Mouse (Mus musculus) forebrain, embryonic 13.5 days (tissue): ENCODE data around the gene Adam25. TPM values are rescaled to one million over a fixed set of nuclear protein-coding genes. Genes with fewer than 3 reads are reported as not detected.
"Not testable (repeated sequence)": the region's sequence is repeated elsewhere in the genome, so short reads cannot be mapped to it uniquely, and the experiment has no call there.

Experiments used
- ATAC-seq: fragments of 200-750 bp; cut with Nextera tagmentation; 2 replicates; pipeline ENCODE4 v1.8.0; 2017
- H3K27ac ChIP-seq: fragments of 300-500 bp; sonication (generic); 2 replicates; pipeline ENCODE4 v1.5.1; 2015; ENCODE audit warnings: inconsistent platforms, mild to moderate bottlenecking, moderate library complexity
- H3K27me3 ChIP-seq: fragments of 300-500 bp; sonication (generic); 2 replicates; pipeline ENCODE4 v1.6.1; 2015; ENCODE audit warnings: mild to moderate bottlenecking, inconsistent platforms
- H3K36me3 ChIP-seq: fragments of 300-500 bp; sonication (generic); 2 replicates; pipeline ENCODE4 v1.6.1; 2015; ENCODE audit warnings: mild to moderate bottlenecking, inconsistent platforms; ENCODE audit not compliant: poor library complexity, severe bottlenecking
- H3K4me1 ChIP-seq: fragments of 300-500 bp; sonication (generic); 2 replicates; pipeline ENCODE4 v1.6.1; 2015; ENCODE audit warnings: inconsistent platforms
- H3K4me2 ChIP-seq: fragments of 300-500 bp; sonication (generic); 2 replicates; pipeline ENCODE4 v1.6.1; 2015; ENCODE audit warnings: inconsistent platforms, mild to moderate bottlenecking, moderate library complexity
- H3K4me3 ChIP-seq: fragments of 300-500 bp; sonication (generic); 2 replicates; pipeline ENCODE4 v1.5.1; 2015; ENCODE audit warnings: mild to moderate bottlenecking, inconsistent platforms
- H3K9ac ChIP-seq: fragments of 300-500 bp; sonication (generic); 2 replicates; pipeline ENCODE4 v1.6.1; 2015; ENCODE audit warnings: mild to moderate bottlenecking, inconsistent platforms
- H3K9me3 ChIP-seq: fragments of 300-500 bp; sonication (generic); replicated peaks from 2 replicates; pipeline ENCODE4 v1.6.1; 2016; ENCODE audit warnings: inconsistent platforms
- WGBS: fragments of 180-500 bp; shearing (Covaris S2); methylation state at CpG from one replicate; pipeline ENCODE4 v1.1.7; 2015; 5-methylcytosine and 5-hydroxymethylcytosine counted together
- polyA plus RNA-seq: library from polyadenylated mRNA; unstranded; fragments of >200 nt; fragmentation: Nextera tagmentation; extraction: Ambion mirVana; gene quantifications from 2 replicates; pipeline ENCODE4 v1.2.1, GENCODE M21; 2015

Adam25 gene
- polyA plus RNA-seq = not detected in 2 replicates

DNA sequence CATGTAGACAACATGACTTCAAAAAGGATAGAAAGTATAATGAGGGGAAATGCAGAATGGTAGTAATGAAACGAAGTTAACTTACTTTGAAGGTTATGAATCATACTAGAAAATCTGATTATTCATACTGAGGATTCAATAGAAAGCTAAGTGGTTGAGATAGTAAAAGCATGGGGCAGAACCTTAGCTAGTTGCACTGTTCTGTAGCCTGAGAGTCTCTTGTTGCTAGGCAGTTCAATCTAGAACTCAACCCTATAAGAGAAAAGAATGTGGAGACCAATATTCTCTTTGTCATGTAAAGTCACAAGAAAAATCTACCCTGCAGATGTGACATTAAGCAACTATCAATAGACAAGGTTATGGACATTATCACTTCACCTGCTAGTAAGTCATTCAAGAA lies at the start of gene Adam25:
Adam25 (plus strand) TSS at position 301 of the 400 bp plus-strand sequence.
- 80% methylated on average over 1 of the region's 1 CpGs for WGBS
- not testable (repeated sequence) for H3K9ac ChIP-seq, ATAC-seq, H3K9me3 ChIP-seq, H3K27me3 ChIP-seq, H3K4me1 ChIP-seq, H3K4me3 ChIP-seq, H3K27ac ChIP-seq, H3K36me3 ChIP-seq, H3K4me2 ChIP-seq

DNA sequence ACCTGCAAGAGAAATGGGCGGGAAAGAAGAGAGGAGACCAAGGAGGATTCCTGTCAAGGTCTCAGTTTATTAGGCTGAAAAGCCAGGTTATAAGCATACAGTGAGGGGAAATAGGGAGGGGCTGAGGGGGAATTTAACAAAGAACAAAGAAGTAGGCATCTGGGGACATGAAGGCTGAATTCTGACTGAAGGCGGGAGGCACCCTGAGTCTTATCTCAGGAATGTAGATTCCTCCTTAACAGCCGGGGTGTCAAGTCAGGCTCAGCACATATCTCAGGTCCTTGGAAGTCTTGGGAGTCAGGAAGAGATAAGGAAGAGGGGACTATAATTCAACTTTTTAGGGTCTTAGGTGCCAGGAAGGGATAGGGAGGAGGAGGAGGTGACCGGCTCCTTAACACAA lies 36.6 kb upstream of the Adam25 start:
- 96% methylated on average over 4 of the region's 4 CpGs for WGBS
- H3K27ac ChIP-seq, H3K36me3 ChIP-seq, H3K9ac ChIP-seq, H3K4me1 ChIP-seq, H3K4me3 ChIP-seq, ATAC-seq, H3K4me2 ChIP-seq, H3K27me3 ChIP-seq: not testable (repeated sequence)
- H3K9me3 ChIP-seq = peaks cover 12% of the 10 kb centered on the region

DNA sequence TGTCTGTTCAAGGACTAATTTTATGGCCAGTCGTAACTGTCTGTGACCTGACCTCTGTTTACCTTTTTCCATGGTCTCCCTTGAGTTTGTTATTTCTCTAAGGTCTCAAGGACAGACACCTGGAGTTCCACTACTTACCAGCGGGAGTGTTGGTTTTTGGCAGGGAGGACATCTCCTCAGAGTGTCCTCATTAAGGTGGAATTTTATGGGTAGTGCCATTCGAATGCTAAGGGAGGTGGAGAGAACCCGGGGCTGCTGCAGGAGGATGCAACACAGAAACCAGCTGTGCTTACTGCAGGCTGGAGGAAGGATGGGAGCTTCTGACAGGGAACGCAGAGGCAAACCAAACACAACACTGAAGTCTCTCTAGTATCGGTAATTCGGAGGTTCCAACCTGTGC lies 36.0 kb upstream of the Adam25 start:
- Histone ChIP-seq H3K27me3 (no peaks in the 10 kb centered on the region), H3K27ac (no peak overlapping the region)

DNA sequence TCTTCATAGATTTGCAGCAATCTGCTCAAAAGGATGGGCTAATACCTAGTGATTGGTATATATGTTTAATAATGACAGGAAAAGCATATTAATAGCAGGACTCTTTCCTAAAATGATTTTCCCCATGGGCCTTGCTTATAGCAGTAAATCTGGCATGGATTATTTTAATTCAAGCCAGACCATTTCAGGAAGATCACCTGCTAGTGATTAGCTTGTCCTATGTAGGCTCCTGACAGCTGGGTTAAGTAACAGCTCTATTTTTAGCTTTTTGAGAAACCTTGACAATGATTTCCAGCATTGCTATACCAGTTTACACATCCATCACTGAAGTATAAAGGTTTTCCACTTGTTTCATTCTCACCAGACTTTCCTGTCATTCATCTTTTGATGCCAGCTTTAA lies 31.3 kb downstream of the Adam25 start:
- ATAC-seq = no peak
- Histone ChIP-seq H3K27ac (no peak overlapping the region), H3K36me3 (no peaks in the 10 kb centered on the region), H3K4me2 (no peak overlapping the region), H3K9me3 (no peaks in the 10 kb centered on the region), H3K4me1 (no peaks in the 10 kb centered on the region), H3K27me3 (no peaks in the 10 kb centered on the region), H3K9ac (no peak overlapping the region), H3K4me3 (no peak overlapping the region)

More for the DNA sequence above, 36.0 kb upstream of the Adam25 start:
- H3K36me3 ChIP-seq = no peaks in the 10 kb centered on the region
- no peak overlapping the region for H3K4me3 ChIP-seq
- WGBS = 91% methylated on average over 7 of the region's 7 CpGs
- peaks cover 12% of the 10 kb centered on the region for H3K9me3 ChIP-seq
- H3K4me2 ChIP-seq = no peak overlapping the region
- no peak overlapping the region for H3K9ac ChIP-seq
- ATAC-seq = no peak
- H3K4me1 ChIP-seq = no peaks in the 10 kb centered on the region

DNA sequence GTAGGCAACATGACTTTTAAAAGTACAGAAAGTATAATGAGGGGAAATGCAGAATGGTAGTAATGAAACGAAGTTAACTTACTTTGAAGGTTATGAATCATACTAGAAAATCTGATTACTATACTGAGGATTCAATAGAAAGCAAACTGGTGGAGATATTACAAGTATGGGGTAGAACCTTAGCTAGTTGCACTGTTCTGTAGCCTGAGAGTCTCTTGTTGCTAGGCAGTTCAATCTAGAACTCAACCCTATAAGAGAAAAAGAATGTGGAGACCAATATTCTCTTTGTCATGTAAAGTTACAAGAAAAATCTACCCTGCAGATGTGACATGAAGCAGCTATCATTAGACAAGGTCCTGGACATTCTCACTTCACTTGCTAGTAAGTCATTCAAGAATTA lies 41.0 kb downstream of the Adam25 start, which contains the start of gene Adam20:
Adam20 (plus strand) TSS at position 301 of the 400 bp plus-strand sequence.
- not testable (repeated sequence) for H3K4me2 ChIP-seq, H3K9ac ChIP-seq, H3K4me3 ChIP-seq, H3K36me3 ChIP-seq, H3K27ac ChIP-seq, ATAC-seq, H3K9me3 ChIP-seq, H3K4me1 ChIP-seq, H3K27me3 ChIP-seq
- 85% methylated on average over 1 of the region's 1 CpGs for WGBS

DNA sequence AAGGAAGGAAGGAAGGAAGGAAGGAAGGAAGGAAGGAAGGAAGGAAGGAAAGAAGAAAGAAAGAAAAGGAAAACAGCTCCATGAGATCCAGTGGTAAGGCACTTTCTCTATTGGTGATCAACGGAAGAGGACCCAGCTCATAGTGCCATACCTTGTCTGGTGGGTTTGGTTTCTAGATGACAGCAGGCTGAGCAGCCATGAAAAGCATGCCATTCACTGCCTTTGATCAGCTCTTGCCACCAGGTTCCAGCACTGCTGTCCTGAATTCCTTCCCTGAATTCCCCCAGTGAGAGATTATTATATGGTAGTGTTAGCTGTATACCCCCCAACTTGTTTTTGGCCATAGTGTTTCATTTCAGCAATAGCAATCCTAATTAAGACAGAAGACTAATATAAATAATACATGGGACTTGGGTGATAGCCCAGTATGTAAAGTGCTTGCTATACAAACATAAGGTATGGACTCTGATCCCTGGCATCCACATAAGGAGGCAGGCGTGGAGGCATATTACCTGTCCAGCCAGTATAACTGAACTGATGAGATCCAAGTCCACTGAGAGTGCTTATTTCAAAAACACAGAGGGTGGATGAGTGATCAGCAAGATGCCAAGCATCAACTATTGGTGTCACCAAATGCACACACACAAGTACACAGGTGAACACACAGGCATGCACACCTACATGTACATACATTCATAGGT lies 51.5 kb downstream of the Adam25 start:
- no peaks in the 10 kb centered on the region for H3K4me1 ChIP-seq
- no peak for ATAC-seq
- H3K4me3 ChIP-seq = no peak overlapping the region
- no peak overlapping the region for H3K9ac ChIP-seq
- no peaks in the 10 kb centered on the region for H3K36me3 ChIP-seq
- no peak overlapping the region for H3K4me2 ChIP-seq
- no peaks in the 10 kb centered on the region for H3K27me3 ChIP-seq
- WGBS = 87% methylated on average over 2 of the region's 2 CpGs
- no peaks in the 10 kb centered on the region for H3K9me3 ChIP-seq
- H3K27ac ChIP-seq = no peak overlapping the region

Other genes starting within 250 kb of the Adam25 start
- gene Adam24, start 77.1 kb upstream of the Adam25 start, polyA plus RNA-seq = not detected in 2 replicates
- gene Adam20, start 41.1 kb downstream of the Adam25 start, polyA plus RNA-seq = not detected in 2 replicates
- not detected in 2 replicates for gene Adam39, start 70.8 kb downstream of the Adam25 start, polyA plus RNA-seq